Mouse (Mus musculus) liver, embryonic 14.5 days (tissue): ENCODE measurements around the gene Fhdc1. TPM values are rescaled to one million over a fixed set of nuclear protein-coding genes. Genes with fewer than 3 reads are reported as not detected.

Experiments
- ATAC-seq: fragments of 200-750 bp; cut with Nextera tagmentation; 2 replicates; pipeline ENCODE4 v1.8.0; 2017; ENCODE audit warnings: moderate number of reproducible peaks, mild to moderate bottlenecking, moderate library complexity; ENCODE audit not compliant: insufficient read depth
- DNase-seq, 3 experiments: peaks; one replicate each; pipeline ENCODE4 v3.0.0-alpha.2; 2012 to 2013; ENCODE audit warnings: low read depth in 3 of 3, low spot score in 3 of 3
- H3K27ac ChIP-seq: fragments of 300-500 bp; sonication (generic); 2 replicates; pipeline ENCODE4 v1.5.1; 2014; ENCODE audit warnings: moderate library complexity, mild to moderate bottlenecking, control low read depth, inconsistent platforms
- H3K27me3 ChIP-seq: fragments of 300-500 bp; sonication (generic); 2 replicates; pipeline ENCODE4 v1.6.1; 2014; ENCODE audit warnings: mild to moderate bottlenecking, low read length, moderate library complexity; ENCODE audit not compliant: control insufficient read depth, insufficient read depth
- H3K36me3 ChIP-seq: fragments of 300-500 bp; sonication (generic); replicated peaks from 2 replicates; pipeline ENCODE4 v1.6.1; 2014; ENCODE audit warnings: low read depth; ENCODE audit not compliant: control insufficient read depth, insufficient read depth
- H3K4me1 ChIP-seq, 2 experiments: fragments of 200-500 bp in 1 of 2; fragments of 300-500 bp in 1 of 2; sonication (generic) in 1 of 2; replicated peaks; 2 replicates each; pipeline ENCODE4 v1.6.1; 2012 to 2014; ENCODE audit warnings: antibody characterized with exemption in 1 of 2, inconsistent platforms in 1 of 2, low read length in 1 of 2; ENCODE audit not compliant: control insufficient read depth in 2 of 2, insufficient read depth in 2 of 2
- H3K4me2 ChIP-seq: fragments of 300-500 bp; sonication (generic); 2 replicates; pipeline ENCODE4 v1.6.1; 2014; ENCODE audit warnings: low read depth, mild to moderate bottlenecking, control low read depth, moderate library complexity
- H3K4me3 ChIP-seq, 2 experiments: fragments of 200-500 bp in 1 of 2; fragments of 300-500 bp in 1 of 2; sonication (generic) in 1 of 2; 2 replicates each; pipeline ENCODE4 v1.5.1; 2012 to 2014; ENCODE audit warnings: low read depth in 2 of 2, low read length in 2 of 2, mild to moderate bottlenecking in 2 of 2, control low read depth in 1 of 2, inconsistent platforms in 1 of 2, moderate library complexity in 1 of 2; ENCODE audit not compliant: insufficient read depth in 1 of 2
- H3K9ac ChIP-seq: fragments of 300-500 bp; sonication (generic); replicated peaks from 2 replicates; pipeline ENCODE4 v1.6.1; 2014; ENCODE audit warnings: mild to moderate bottlenecking, control low read depth, moderate library complexity
- H3K9me3 ChIP-seq: fragments of 300-500 bp; sonication (generic); 2 replicates; pipeline ENCODE4 v1.6.1; 2016; ENCODE audit warnings: low read length, mixed read lengths; ENCODE audit not compliant: control insufficient read depth
- CTCF ChIP-seq: IDR thresholded peaks from 2 replicates; pipeline ENCODE4 v1.5.1; 2016; ENCODE audit warnings: antibody characterized with exemption, low read depth, control low read depth
- EP300 ChIP-seq: IDR thresholded peaks from 2 replicates; pipeline ENCODE4 v1.6.1; 2016; ENCODE audit warnings: antibody characterized with exemption, low read depth
- WGBS: fragments of 180-500 bp; shearing (Covaris S2); extraction: QIAGEN DNeasy Blood & Tissue Kit; methylation state at CpG from one replicate; pipeline ENCODE4 v1.1.7; 2014; ENCODE audit not compliant: insufficient replicate concordance; 5-methylcytosine and 5-hydroxymethylcytosine counted together
- polyA plus RNA-seq, 2 experiments: library from polyadenylated mRNA; depleted of rRNA in 1 of 2; stranded (reverse) in 1 of 2; unstranded in 1 of 2; fragments of >200 nt; fragmentation: Nextera tagmentation in 1 of 2; extraction: Ambion mirVana in 1 of 2; gene quantifications; 2 replicates each; pipeline versions ENCODE4 v1.2.1 to v1.2.3; 2012 to 2014

Gene Fhdc1
- polyA plus RNA-seq, 2 experiments = 15.1 to 29.2 TPM

- DNase-seq = no peak
- WGBS = 62% methylated on average over 4 of the region's 4 CpGs
Measured at GRCm38 (mm10) chr3:84484333-84484732, 4.1 kb upstream of the Fhdc1 start.

GRCm38 (mm10) chr3:84482121-84482520 lies 1.9 kb upstream of the Fhdc1 start:
- H3K4me2 ChIP-seq = no peak overlapping the region
- peaks cover 16% of the 10 kb centered on the region for H3K27me3 ChIP-seq
- H3K9me3 ChIP-seq = no peaks in the 10 kb centered on the region
- H3K4me1 ChIP-seq = peaks cover 11 to 16% of the 10 kb centered on the region in 2 experiments
- no peak overlapping the region for H3K9ac ChIP-seq
- H3K36me3 ChIP-seq = no peaks in the 10 kb centered on the region
- 84% methylated on average over 6 of the region's 6 CpGs for WGBS
- DNase-seq = no peak
- ATAC-seq = no peak
- TF ChIP-seq CTCF (no peak), EP300 (no peak)
- no peak overlapping the region for H3K27ac ChIP-seq
- H3K4me3 ChIP-seq = no peak overlapping the region

More at GRCm38 (mm10) chr3:84484333-84484732, 4.1 kb upstream of the Fhdc1 start:
- H3K27ac ChIP-seq = no peak overlapping the region
- no peaks in the 10 kb centered on the region for H3K9me3 ChIP-seq
- no peak overlapping the region for H3K4me3 ChIP-seq
- TF ChIP-seq CTCF = no peak
- TF ChIP-seq EP300 = no peak
- H3K9ac ChIP-seq = no peak overlapping the region
- ATAC-seq = no peak
- H3K4me1 ChIP-seq = peaks cover 5 to 6% of the 10 kb centered on the region in 2 experiments
- H3K4me2 ChIP-seq = no peak overlapping the region
- no peaks in the 10 kb centered on the region for H3K36me3 ChIP-seq
- H3K27me3 ChIP-seq = peaks cover 10% of the 10 kb centered on the region

- Histone ChIP-seq H3K36me3 (peaks cover 2% of the 10 kb centered on the region), H3K9ac (peak overlapping the region; percentile 75), H3K4me3 (peak overlapping the region; percentile 73 to 91), H3K27me3 (peaks cover 18% of the 10 kb centered on the region), H3K27ac (0 out of 2 replicates have a peak overlapping the region, but pooled peaks have one; percentile 63), H3K4me2 (peak overlapping the region; percentile 87), H3K4me1 (peaks cover 17 to 20% of the 10 kb centered on the region in 2 experiments), H3K9me3 (no peaks in the 10 kb centered on the region)
- DNase-seq (peak in 1 of 3 experiments; percentile 54), ATAC-seq (no peak)
- TF ChIP-seq CTCF (peak; percentile 81), EP300 (no peak)
- 5% methylated on average over 11 of the region's 11 CpGs for WGBS
Measured at GRCm38 (mm10) chr3:84481104-84481503, 875 bp upstream of the Fhdc1 start.

- Histone ChIP-seq H3K27me3 (peaks cover 18% of the 10 kb centered on the region), H3K4me3 (peak overlapping the region; percentile 73 to 91), H3K9me3 (no peaks in the 10 kb centered on the region), H3K4me1 (peaks cover 33 to 35% of the 10 kb centered on the region in 2 experiments), H3K36me3 (peaks cover 9% of the 10 kb centered on the region), H3K4me2 (peak overlapping the region; percentile 87), H3K9ac (peak overlapping the region; percentile 75), H3K27ac (peak overlapping the region; percentile 94)
- peak; percentile 42; the same call in 1 of the 2 replicates for TF ChIP-seq EP300
- TF ChIP-seq CTCF = no peak
- WGBS = under 1% methylated on average over 61 of the region's 61 CpGs
- ATAC-seq = peak; percentile 83
- peak; percentile 72 to 74 (median 74) for DNase-seq
Measured at GRCm38 (mm10) chr3:84479293-84480005, 780 bp downstream of the Fhdc1 start.

GRCm38 (mm10) chr3:84478896-84479292 lies 1.3 kb downstream of the Fhdc1 start:
- Histone ChIP-seq H3K27ac (peak overlapping the region; percentile 94), H3K4me1 (peaks cover 37 to 39% of the 10 kb centered on the region in 2 experiments), H3K36me3 (peaks cover 14% of the 10 kb centered on the region), H3K9me3 (no peaks in the 10 kb centered on the region), H3K9ac (peak overlapping the region; percentile 75), H3K4me3 (peak overlapping the region; percentile 73 to 91), H3K4me2 (peak overlapping the region; percentile 87), H3K27me3 (peaks cover 18% of the 10 kb centered on the region)
- TF ChIP-seq EP300 (peak; percentile 72), CTCF (no peak)
- ATAC-seq = peak; percentile 73
- DNase-seq = peak; percentile 69 to 76 (median 75)
- 5% methylated on average over 12 of the region's 12 CpGs for WGBS
